In the genomic region with DNA sequence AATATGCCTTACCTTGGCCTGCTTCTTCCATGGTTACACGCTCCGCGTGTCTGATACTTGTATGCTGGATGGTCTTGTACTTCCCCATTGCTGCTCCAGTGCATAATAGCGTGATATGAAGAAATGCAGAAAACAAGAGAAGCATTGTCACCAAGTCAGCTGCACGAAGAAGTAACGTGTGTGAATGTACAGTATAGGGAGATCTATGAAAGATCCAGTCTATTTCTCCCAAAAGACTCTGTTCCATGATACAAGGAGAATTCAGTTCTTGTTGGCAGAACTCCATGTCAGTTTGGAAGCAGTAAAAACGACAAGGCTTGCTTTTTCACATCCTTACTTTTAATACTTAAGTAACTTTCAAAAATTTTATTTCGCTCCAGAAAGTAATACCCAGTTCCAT, we compare ENCODE assay signal across 9 mouse cellular contexts.
"Had no signal": no experiment of that assay in that cellular context is flagged by ENCODE, and none has a peak within 500 bp of the region (broad histone marks: within the 10 kb centered on the region; RNA-seq: fewer than 3 reads in every experiment).

No protein-coding gene starts in this region.

- DNase-seq: liver, postnatal 0 days; lung, adult 2 months; lung, postnatal 14 days; lung, postnatal 36 days; midbrain, embryonic 14.5 days; right cerebral cortex, postnatal 14 days; thymus, adult 18-20 months; thymus, postnatal 14 days; thymus, postnatal 36 days had no signal
